Mouse (Mus musculus) layer of hippocampus, adult 8-10 months (tissue): Measurements from ENCODE around the gene Wwtr1. TPM values are rescaled to one million over a fixed set of nuclear protein-coding genes. Genes with fewer than 3 reads are reported as not detected.
A peak's percentile ranks its signal among the peaks of the same experiment; 100 is the strongest.

Experiments
- DNase-seq, 2 experiments: peaks; one replicate each; pipeline ENCODE4 v3.0.0; 2022; ENCODE audit warnings: low spot score in 2 of 2
- total RNA-seq, 4 experiments: library from RNA; stranded (reverse); gene quantifications; 2 replicates each; pipeline ENCODE4 v1.2.4; 2022

Gene Wwtr1
- total RNA-seq, 4 experiments from 2014 or later, result 12.6 to 14.8 (median 13.7) TPM

GRCm38 (mm10) chr3:57521876-57522275 lies 53.8 kb downstream of the Wwtr1 start:
- DNase-seq, result no peak

- DNase-seq, result no peak
These were observed 55.7 kb downstream of the Wwtr1 start for GRCm38 (mm10) chr3:57519995-57520394.

- DNase-seq, result no peak
These were observed 59.6 kb downstream of the Wwtr1 start for GRCm38 (mm10) chr3:57516146-57516545.

GRCm38 (mm10) chr3:57515044-57515443 lies 60.7 kb downstream of the Wwtr1 start:
- DNase-seq, result no peak

GRCm38 (mm10) chr3:57511816-57512586 lies 63.7 kb downstream of the Wwtr1 start:
- DNase-seq, result peak in 1 of 2 experiments; percentile 28

GRCm38 (mm10) chr3:57509945-57510675 lies 65.6 kb downstream of the Wwtr1 start:
- DNase-seq, result no peak

GRCm38 (mm10) chr3:57505991-57506390 lies 69.7 kb downstream of the Wwtr1 start:
- DNase-seq, result peak in 1 of 2 experiments; percentile 26

GRCm38 (mm10) chr3:57504756-57505155 lies 71.0 kb downstream of the Wwtr1 start:
- no peak for DNase-seq

GRCm38 (mm10) chr3:57501596-57502220 lies 74.0 kb downstream of the Wwtr1 start:
- no peak for DNase-seq

GRCm38 (mm10) chr3:57500846-57501245 lies 74.9 kb downstream of the Wwtr1 start:
- DNase-seq, result no peak

- no peak for DNase-seq
These were observed 77.9 kb downstream of the Wwtr1 start for GRCm38 (mm10) chr3:57497791-57498190.

GRCm38 (mm10) chr3:57496428-57496827 lies 79.3 kb downstream of the Wwtr1 start:
- no peak for DNase-seq

- DNase-seq, result no peak
These were observed 88.1 kb downstream of the Wwtr1 start for GRCm38 (mm10) chr3:57487455-57488153.

GRCm38 (mm10) chr3:57486068-57486467 lies 89.6 kb downstream of the Wwtr1 start:
- DNase-seq, result no peak

GRCm38 (mm10) chr3:57481981-57482380 lies 93.7 kb downstream of the Wwtr1 start:
- DNase-seq, result no peak

- no peak for DNase-seq
These were observed 95.1 kb downstream of the Wwtr1 start for GRCm38 (mm10) chr3:57480640-57481039.

- no peak for DNase-seq
These were observed 101.3 kb downstream of the Wwtr1 start for GRCm38 (mm10) chr3:57474421-57474820.

- DNase-seq, result no peak
These were observed 103.3 kb downstream of the Wwtr1 start for GRCm38 (mm10) chr3:57472407-57472806.

GRCm38 (mm10) chr3:57470981-57471601 lies 104.6 kb downstream of the Wwtr1 start:
- peak in 1 of 2 experiments; percentile 17 for DNase-seq

GRCm38 (mm10) chr3:57470326-57470725 lies 105.4 kb downstream of the Wwtr1 start:
- DNase-seq, result peak; percentile 31

GRCm38 (mm10) chr3:57469325-57469724 lies 106.4 kb downstream of the Wwtr1 start:
- DNase-seq, result no peak
